Mouse (Mus musculus) heart, embryonic 13.5 days (tissue): ENCODE results near the gene Tbc1d10c. TPM values are rescaled to one million over a fixed set of nuclear protein-coding genes. Genes with fewer than 3 reads are reported as not detected.
A peak's percentile ranks its signal among the peaks of the same experiment; 100 is the strongest.
"Not testable (repeated sequence)": the region's sequence is repeated elsewhere in the genome, so short reads cannot be mapped to it uniquely, and the experiment has no call there.

Experiments used
- ATAC-seq: fragments of 200-750 bp; cut with Nextera tagmentation; 2 replicates; pipeline ENCODE4 v1.8.0; 2017; ENCODE audit warnings: moderate TSS enrichment; ENCODE audit not compliant: insufficient number of reproducible peaks, low FRiP score, low TSS enrichment; ENCODE audit errors: extremely low read depth
- H3K27ac ChIP-seq: fragments of 300-500 bp; sonication (generic); replicated peaks from 2 replicates; pipeline ENCODE4 v1.5.1; 2015; ENCODE audit warnings: moderate library complexity, mild to moderate bottlenecking, inconsistent platforms
- H3K27me3 ChIP-seq: fragments of 300-500 bp; sonication (generic); replicated peaks from 2 replicates; pipeline ENCODE4 v1.6.1; 2015; ENCODE audit warnings: mild to moderate bottlenecking, inconsistent platforms
- H3K36me3 ChIP-seq: fragments of 300-500 bp; sonication (generic); 2 replicates; pipeline ENCODE4 v1.6.1; 2015; ENCODE audit warnings: mild to moderate bottlenecking, inconsistent platforms
- H3K4me1 ChIP-seq: fragments of 300-500 bp; sonication (generic); 2 replicates; pipeline ENCODE4 v1.6.1; 2015; ENCODE audit warnings: inconsistent platforms
- H3K4me2 ChIP-seq: fragments of 300-500 bp; sonication (generic); 2 replicates; pipeline ENCODE4 v1.6.1; 2015; ENCODE audit warnings: inconsistent platforms, mild to moderate bottlenecking, moderate library complexity
- H3K4me3 ChIP-seq: fragments of 300-500 bp; sonication (generic); 2 replicates; pipeline ENCODE4 v1.5.1; 2015; ENCODE audit warnings: moderate library complexity, mild to moderate bottlenecking, inconsistent platforms
- H3K9ac ChIP-seq: fragments of 300-500 bp; sonication (generic); 2 replicates; pipeline ENCODE4 v1.6.1; 2015; ENCODE audit warnings: inconsistent platforms, mild to moderate bottlenecking, moderate library complexity
- H3K9me3 ChIP-seq: fragments of 300-500 bp; sonication (generic); 2 replicates; pipeline ENCODE4 v1.6.1; 2016; ENCODE audit warnings: inconsistent platforms
- WGBS: fragments of 180-500 bp; shearing (Covaris S2); methylation state at CpG from one replicate; pipeline ENCODE4 v1.1.7; 2015; ENCODE audit warnings: mixed read lengths; 5-methylcytosine and 5-hydroxymethylcytosine counted together
- microRNA-seq: library from miRNA; unstranded; fragments of <30 nt; microRNA quantifications from one replicate; pipeline ENCODE4, GENCODE M21; 2016
- polyA plus RNA-seq: library from polyadenylated mRNA; unstranded; fragments of >200 nt; fragmentation: Nextera tagmentation; extraction: Ambion mirVana; gene quantifications from 2 replicates; pipeline ENCODE4 v1.2.1, GENCODE M21; 2015

Tbc1d10c gene
- polyA plus RNA-seq, 1 experiment from 2014 or later = 2.7 TPM

DNA sequence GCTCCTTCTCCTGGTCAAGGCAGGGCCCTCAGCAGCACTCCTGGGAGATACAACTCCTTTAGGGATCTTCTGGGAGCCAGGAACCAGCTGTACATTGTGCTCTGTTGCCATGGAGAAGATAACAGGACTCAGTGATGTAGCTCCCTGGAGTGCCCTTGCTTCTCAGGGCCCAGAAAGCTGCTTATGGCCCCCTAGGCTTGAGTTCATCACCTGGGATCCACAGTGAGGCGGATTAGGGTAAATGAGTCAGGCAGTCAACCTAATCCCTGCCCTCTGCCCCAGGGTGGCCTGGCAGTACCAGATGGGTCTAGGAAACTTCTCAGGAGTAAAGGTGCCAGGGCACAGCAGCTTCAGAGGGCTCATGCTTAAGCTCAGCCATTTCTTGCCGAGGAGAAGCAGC lies 51.6 kb downstream of the Tbc1d10c start, which contains the start of gene Gpr152:
Gpr152 (plus strand) TSS at position 342 of the 400 bp plus-strand sequence.
- H3K9ac ChIP-seq = peak within 1 kb of the TSS; percentile 28
- WGBS = 77% methylated on average over 2 of the region's 2 CpGs

DNA sequence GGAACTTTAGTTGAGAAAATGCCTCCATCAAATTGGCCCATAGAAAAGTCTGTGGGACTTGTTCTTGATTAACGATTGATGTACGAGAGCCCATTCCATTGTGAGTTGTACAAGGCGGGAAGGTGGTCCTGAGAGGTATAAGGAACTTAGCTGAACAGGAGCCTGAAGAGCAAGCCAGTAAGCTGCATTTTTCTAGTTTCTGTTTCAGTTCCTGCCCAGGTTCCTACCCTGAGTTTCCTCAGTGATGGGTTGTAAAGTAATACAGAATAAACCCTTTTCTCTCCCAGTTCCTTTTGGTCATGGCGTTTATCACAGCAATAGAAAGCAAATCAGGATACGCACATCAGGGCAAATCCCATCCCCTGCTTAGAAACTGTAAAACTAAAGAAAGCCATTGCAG lies 53.2 kb downstream of the Tbc1d10c start:
- ATAC-seq = no peak
- peaks cover 7% of the 10 kb centered on the region for H3K36me3 ChIP-seq
- 0 out of 2 replicates have a peak, but pooled peaks cover 3% of the 10 kb centered on the region for H3K4me1 ChIP-seq
- H3K27me3 ChIP-seq = peaks cover 19% of the 10 kb centered on the region; the same call in 1 of the 2 replicates
- 79% methylated on average over 5 of the region's 5 CpGs for WGBS
- no peak overlapping the region for H3K9ac ChIP-seq
- H3K9me3 ChIP-seq = no peaks in the 10 kb centered on the region
- H3K27ac ChIP-seq = no peak overlapping the region
- no peak overlapping the region for H3K4me2 ChIP-seq
- no peak overlapping the region for H3K4me3 ChIP-seq

More for the DNA sequence above, 51.6 kb downstream of the Tbc1d10c start, which contains the start of gene Gpr152:
- Histone ChIP-seq H3K4me3 (no peak within 1 kb of the TSS), H3K27ac (no peak within 1 kb of the TSS), H3K9me3 (no peaks in the 10 kb centered on the region), H3K4me1 (0 out of 2 replicates have a peak, but pooled peaks cover 3% of the 10 kb centered on the region), H3K4me2 (no peak within 1 kb of the TSS), H3K36me3 (no peaks in the 10 kb centered on the region), H3K27me3 (peaks cover 19% of the 10 kb centered on the region; the same call in 1 of the 2 replicates)
- ATAC-seq = no peak

DNA sequence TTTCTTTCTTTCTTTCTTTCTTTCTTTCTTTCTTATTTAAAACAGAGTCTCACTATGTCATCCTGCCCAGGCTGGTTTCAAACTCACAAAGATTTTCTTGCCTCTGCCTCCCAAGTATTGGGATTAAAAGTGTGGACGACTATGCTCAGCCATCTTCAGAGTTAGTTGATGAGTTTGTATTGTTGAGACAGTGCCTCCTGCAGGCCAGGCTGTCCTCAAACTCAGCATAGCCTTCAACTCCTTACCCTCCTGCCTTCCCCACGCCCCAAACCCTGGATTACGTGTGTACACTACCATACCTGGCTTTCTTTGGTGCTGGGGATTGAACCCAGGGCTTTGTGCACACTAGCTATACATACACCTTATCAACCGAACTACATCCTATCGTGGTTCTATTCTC lies 54.6 kb downstream of the Tbc1d10c start:
- WGBS = 70% methylated on average over 5 of the region's 5 CpGs
- H3K9me3 ChIP-seq = no peaks in the 10 kb centered on the region

DNA sequence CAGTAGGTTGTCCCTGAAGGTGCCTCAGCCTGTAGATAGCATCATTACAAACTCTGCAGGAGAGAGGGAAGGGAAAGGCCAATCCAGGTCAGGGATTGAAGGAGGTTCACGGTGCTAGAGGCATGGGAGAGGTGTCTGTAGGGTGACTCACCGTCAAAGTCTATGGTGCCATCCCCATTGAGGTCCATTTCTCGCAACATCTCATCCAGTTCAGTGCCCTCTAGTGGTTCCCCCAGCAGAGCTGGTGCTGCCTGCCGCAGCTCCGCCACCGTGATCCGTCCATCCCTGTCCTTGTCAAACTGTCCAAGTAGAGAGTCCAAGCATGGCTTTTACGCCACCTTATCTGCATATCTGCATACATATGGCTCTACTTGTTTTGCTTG lies 55.1 kb downstream of the Tbc1d10c start:
- Histone ChIP-seq H3K36me3 (peaks cover 26% of the 10 kb centered on the region), H3K27me3 (peaks cover 19% of the 10 kb centered on the region; the same call in 1 of the 2 replicates)
- ATAC-seq, H3K4me2 ChIP-seq, H3K4me3 ChIP-seq, H3K27ac ChIP-seq, H3K9ac ChIP-seq, H3K9me3 ChIP-seq, H3K4me1 ChIP-seq: not testable (repeated sequence)
- 15% methylated on average over 8 of the region's 8 CpGs for WGBS

More for the DNA sequence above, 54.6 kb downstream of the Tbc1d10c start:
- Histone ChIP-seq H3K27me3 (peaks cover 19% of the 10 kb centered on the region; the same call in 1 of the 2 replicates), H3K36me3 (peaks cover 21% of the 10 kb centered on the region), H3K4me2 (no peak overlapping the region), H3K4me3 (no peak overlapping the region), H3K27ac (no peak overlapping the region), H3K9ac (no peak overlapping the region), H3K4me1 (0 out of 2 replicates have a peak, but pooled peaks cover 3% of the 10 kb centered on the region)
- no peak for ATAC-seq

DNA sequence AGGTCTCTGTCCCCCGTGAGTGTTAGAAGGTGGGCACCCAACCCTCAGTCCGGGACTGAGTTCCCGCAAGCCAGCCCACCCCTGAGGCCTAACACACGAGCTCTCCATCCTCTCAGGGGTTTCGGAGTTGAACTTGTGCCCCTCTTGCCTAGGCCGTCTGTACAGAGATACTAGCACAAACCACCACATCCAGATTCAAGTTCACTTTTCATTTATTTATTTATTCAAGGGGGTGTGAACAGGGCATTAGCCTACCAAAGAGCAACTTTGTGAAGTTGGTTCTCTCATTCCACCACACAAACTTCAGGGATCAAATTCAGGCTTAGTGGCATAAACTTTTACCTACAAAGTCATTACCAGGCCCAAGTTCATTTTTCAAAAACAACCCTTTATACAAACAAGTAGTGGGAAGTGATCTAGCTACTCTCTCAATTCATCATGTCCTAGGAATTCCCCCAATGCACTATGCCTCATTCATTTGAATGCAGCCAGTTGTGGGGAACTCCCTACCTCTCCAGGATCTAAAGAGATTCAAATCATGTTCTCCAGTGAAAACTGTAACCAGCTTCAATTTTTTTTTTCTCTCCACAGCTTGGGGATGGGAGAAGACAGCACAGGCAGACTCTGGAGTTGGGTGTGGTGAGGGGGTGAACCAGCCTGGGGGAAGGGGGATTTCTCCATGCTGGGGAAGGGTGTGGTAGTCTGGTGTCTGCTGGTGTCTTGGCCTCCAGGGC lies 55.7 kb downstream of the Tbc1d10c start:
- H3K27ac ChIP-seq, H3K4me1 ChIP-seq, H3K9me3 ChIP-seq, ATAC-seq, H3K4me3 ChIP-seq, H3K4me2 ChIP-seq, H3K9ac ChIP-seq: not testable (repeated sequence)
- peaks cover 28% of the 10 kb centered on the region for H3K36me3 ChIP-seq
- peaks cover 19% of the 10 kb centered on the region; the same call in 1 of the 2 replicates for H3K27me3 ChIP-seq
- 83% methylated on average over 6 of the region's 6 CpGs for WGBS

DNA sequence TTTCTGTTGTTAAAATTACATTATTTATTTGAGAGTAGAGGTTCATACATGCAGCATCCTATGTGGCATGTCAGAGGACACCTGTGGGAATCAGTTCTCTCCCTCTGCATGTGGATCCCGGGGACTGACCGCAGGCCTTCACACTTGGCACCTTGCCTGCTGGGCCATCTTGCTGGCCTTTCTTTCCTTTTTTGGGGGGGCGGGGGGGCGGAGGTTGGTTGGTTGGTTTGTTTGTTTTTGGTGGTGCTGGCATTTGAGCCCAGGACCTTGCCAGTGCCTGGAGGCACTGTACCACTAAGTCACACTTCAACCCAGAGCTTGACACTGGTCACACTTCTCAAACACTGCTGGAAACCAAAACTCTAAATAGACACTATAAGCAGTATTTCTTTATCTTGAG lies 56.7 kb downstream of the Tbc1d10c start:
- Histone ChIP-seq H3K4me1 (peaks cover 11% of the 10 kb centered on the region), H3K9me3 (no peaks in the 10 kb centered on the region), H3K9ac (no peak overlapping the region), H3K4me3 (no peak overlapping the region), H3K36me3 (peaks cover 37% of the 10 kb centered on the region), H3K27ac (no peak overlapping the region), H3K27me3 (peaks cover 17% of the 10 kb centered on the region; the same call in 1 of the 2 replicates), H3K4me2 (no peak overlapping the region)
- no peak for ATAC-seq
- WGBS = 81% methylated on average over 4 of the region's 4 CpGs

Small RNAs within 50 kb of the gene (microRNA-seq; reads per million reads assigned to microRNA genes)
- not detected for gene Gm26115

Other genes starting within 250 kb of the Tbc1d10c start
- gene Aldh3b3, start 232.6 kb downstream of the Tbc1d10c start, polyA plus RNA-seq = not detected in 2 replicates
- 0.06 TPM in 1 of 2 replicates, not detected in the other for gene Aldh3b2, start 219.0 kb downstream of the Tbc1d10c start, polyA plus RNA-seq
- 10.4 and 10.8 TPM in 2 replicates for gene Acy3, start 204.7 kb downstream of the Tbc1d10c start, polyA plus RNA-seq
- gene Tbx10, start 198.5 kb downstream of the Tbc1d10c start, polyA plus RNA-seq = not detected in 2 replicates
- gene Nudt8, start 190.7 kb downstream of the Tbc1d10c start, polyA plus RNA-seq = 51.7 and 60.0 TPM in 2 replicates
- gene Gm49405, start 190.7 kb downstream of the Tbc1d10c start, polyA plus RNA-seq = 4.1 and 5.4 TPM in 2 replicates
- 80.5 and 99.3 TPM in 2 replicates for gene Doc2g, start 188.0 kb downstream of the Tbc1d10c start, polyA plus RNA-seq
- gene Ndufv1, start 178.5 kb downstream of the Tbc1d10c start, polyA plus RNA-seq = 407 and 462 TPM in 2 replicates
- 380 and 421 TPM in 2 replicates for gene Gstp1, start 153.3 kb downstream of the Tbc1d10c start, polyA plus RNA-seq
- 5.1 and 5.9 TPM in 2 replicates for gene Gstp2, start 145.3 kb downstream of the Tbc1d10c start, polyA plus RNA-seq
- gene Gstp3, start 131.7 kb downstream of the Tbc1d10c start, polyA plus RNA-seq = 0.29 and 0.61 TPM in 2 replicates
- not detected in 2 replicates for gene Cabp2, start 109.7 kb downstream of the Tbc1d10c start, polyA plus RNA-seq
- gene Cdk2ap2, start 94.1 kb downstream of the Tbc1d10c start, polyA plus RNA-seq = 64.5 and 64.9 TPM in 2 replicates
- 18.2 and 21.8 TPM in 2 replicates for gene Pitpnm1, start 91.3 kb downstream of the Tbc1d10c start, polyA plus RNA-seq
- gene Aip, start 65.4 kb downstream of the Tbc1d10c start, polyA plus RNA-seq = 84.3 and 96.3 TPM in 2 replicates
- gene Gpr152, start 51.5 kb downstream of the Tbc1d10c start, polyA plus RNA-seq = not detected in 2 replicates
- gene Cabp4, start 47.3 kb downstream of the Tbc1d10c start, polyA plus RNA-seq = not detected in 2 replicates
- 107 and 122 TPM in 2 replicates for gene Coro1b, start 42.7 kb downstream of the Tbc1d10c start, polyA plus RNA-seq
- 1.2 and 1.4 TPM in 2 replicates for gene Ptprcap, start 37.7 kb downstream of the Tbc1d10c start, polyA plus RNA-seq
- 46.0 and 47.1 TPM in 2 replicates for gene Rps6kb2, start 27.9 kb downstream of the Tbc1d10c start, polyA plus RNA-seq
- 4.4 and 5.0 TPM in 2 replicates for gene Carns1, start 15.8 kb downstream of the Tbc1d10c start, polyA plus RNA-seq
- 642 and 729 TPM in 2 replicates for gene Ppp1ca, start 781 bp upstream of the Tbc1d10c start, polyA plus RNA-seq
- 21.3 and 22.2 TPM in 2 replicates for gene Rad9a, start 10.4 kb upstream of the Tbc1d10c start, polyA plus RNA-seq
- 1.1 and 1.9 TPM in 2 replicates for gene Clcf1, start 23.0 kb upstream of the Tbc1d10c start, polyA plus RNA-seq
- not detected in 2 replicates for gene AC109138.7, start 23.1 kb upstream of the Tbc1d10c start, polyA plus RNA-seq
- 19.9 and 23.5 TPM in 2 replicates for gene Pold4, start 40.6 kb upstream of the Tbc1d10c start, polyA plus RNA-seq
- gene Ssh3, start 77.9 kb upstream of the Tbc1d10c start, polyA plus RNA-seq = 5.0 and 6.7 TPM in 2 replicates
- gene Ankrd13d, start 91.9 kb upstream of the Tbc1d10c start, polyA plus RNA-seq = 1.0 and 1.6 TPM in 2 replicates
- gene Grk2, start 114.9 kb upstream of the Tbc1d10c start, polyA plus RNA-seq = 9.4 and 12.9 TPM in 2 replicates
- 31.6 and 35.5 TPM in 2 replicates for gene Kdm2a, start 207.0 kb upstream of the Tbc1d10c start, polyA plus RNA-seq
- 25.0 and 25.1 TPM in 2 replicates for gene Rhod, start 248.1 kb upstream of the Tbc1d10c start, polyA plus RNA-seq